Comparison of ENCODE assay signal across 18 mouse cellular contexts in the genomic region with DNA sequence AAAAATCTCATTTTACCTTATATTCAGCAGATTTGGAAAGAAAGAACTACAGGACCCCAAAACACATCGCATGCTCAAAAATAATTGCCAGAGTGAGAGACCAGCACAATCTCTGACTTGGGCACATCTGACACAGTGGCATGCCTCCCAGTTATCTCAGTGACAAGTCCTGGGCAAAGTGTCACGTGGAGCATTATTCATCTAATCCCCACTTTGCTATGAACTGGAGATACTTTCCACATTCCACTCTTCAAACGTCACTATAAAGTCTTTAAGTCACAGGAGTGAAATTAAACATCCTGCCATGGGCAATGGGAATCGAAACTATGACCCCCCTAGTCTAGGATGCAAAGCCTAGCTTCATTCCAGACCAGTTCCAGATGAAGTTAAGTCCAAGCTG.
"Had no signal": no experiment of that assay in that cellular context is flagged by ENCODE, and none has a peak within 500 bp of the region (broad histone marks: within the 10 kb centered on the region; RNA-seq: fewer than 3 reads in every experiment).

No protein-coding gene starts in this region.

- H3K4me2 ChIP-seq: liver, embryonic 11.5 days; lung, embryonic 15.5 days; midbrain, embryonic 11.5 days had no signal

- H3K9me3 ChIP-seq: lung, embryonic 15.5 days had no signal

- H3K9ac ChIP-seq: liver, embryonic 14.5 days; liver, postnatal 0 days; lung, embryonic 15.5 days had no signal

- DNase-seq: kidney, adult 18-20 months; kidney, adult 9 months; kidney, postnatal 25 days; layer of hippocampus, adult 9-11 months; liver, postnatal 0 days; lung, postnatal 14 days; lung, postnatal 4 days; midbrain, embryonic 14.5 days; right cerebral cortex, adult 18-20 months; right cerebral cortex, postnatal 14 days; right cerebral cortex, postnatal 4 days; thymus, adult 18-20 months; thymus, postnatal 36 days had no signal

- H3K4me3 ChIP-seq: layer of hippocampus, adult 2 months; lung, embryonic 15.5 days had no signal

- H3K27me3 ChIP-seq: lung, embryonic 15.5 days had no signal

- H3K36me3 ChIP-seq: lung, embryonic 15.5 days had no signal

- ATAC-seq: liver, postnatal 0 days had no signal

- H3K27ac ChIP-seq: layer of hippocampus, adult 2 months; liver, embryonic 14.5 days had no signal
